Mouse (Mus musculus) R1 (cell line): ENCODE measurements around the gene Asnsd1.
A peak's percentile ranks its signal among the peaks of the same experiment; 100 is the strongest.
"Not testable (repeated sequence)": the region's sequence is repeated elsewhere in the genome, so short reads cannot be mapped to it uniquely, and the experiment has no call there.

Experiments used
- DNase-seq: peaks from one replicate; pipeline ENCODE4 v3.0.0-alpha.2; 2018; ENCODE audit warnings: low read depth, low spot score

The Asnsd1 gene

GRCm38 (mm10) chr1:53352327-53353261 lies at the start of gene Asnsd1, which contains the start of the genes Asdurf and Gm28551:
TSS of gene Asnsd1 (minus strand) at chr1:53352752.
TSS of gene Asdurf (minus strand) at chr1:53352619.
TSS of gene Gm28551 (minus strand) at chr1:53352667.
- DNase-seq: peak; percentile 97

- DNase-seq: peak; percentile 71
Observed at GRCm38 (mm10) chr1:53393936-53394760, 41.6 kb upstream of the Asnsd1 start.

GRCm38 (mm10) chr1:53388762-53389161 lies 36.2 kb upstream of the Asnsd1 start:
- DNase-seq: no peak

- no peak for DNase-seq
Observed at GRCm38 (mm10) chr1:53384085-53384688, 31.6 kb upstream of the Asnsd1 start.

GRCm38 (mm10) chr1:53377731-53378130 lies 25.2 kb upstream of the Asnsd1 start:
- DNase-seq: no peak

GRCm38 (mm10) chr1:53375965-53376364 lies 23.4 kb upstream of the Asnsd1 start:
- not testable (repeated sequence) for DNase-seq

- no peak for DNase-seq
Observed at GRCm38 (mm10) chr1:53358988-53359387, 6.4 kb upstream of the Asnsd1 start.

- no peak for DNase-seq
Observed at GRCm38 (mm10) chr1:53341071-53341470, 11.5 kb downstream of the Asnsd1 start.

GRCm38 (mm10) chr1:53337403-53337802 lies 15.1 kb downstream of the Asnsd1 start:
- not testable (repeated sequence) for DNase-seq

- DNase-seq: no peak
Observed at GRCm38 (mm10) chr1:53335465-53335864, 17.1 kb downstream of the Asnsd1 start.

- not testable (repeated sequence) for DNase-seq
Observed at GRCm38 (mm10) chr1:53333527-53333926, 19.0 kb downstream of the Asnsd1 start.

GRCm38 (mm10) chr1:53324827-53325494 lies 27.6 kb downstream of the Asnsd1 start:
- DNase-seq: no peak

- DNase-seq: no peak
Observed at GRCm38 (mm10) chr1:53324277-53324676, 28.3 kb downstream of the Asnsd1 start.

- DNase-seq: peak; percentile 41
Observed at GRCm38 (mm10) chr1:53323254-53323653, 29.3 kb downstream of the Asnsd1 start.

- DNase-seq: no peak
Observed at GRCm38 (mm10) chr1:53321662-53322344, 30.7 kb downstream of the Asnsd1 start.

- peak; percentile 85 for DNase-seq
Observed at GRCm38 (mm10) chr1:53312989-53313967, 39.3 kb downstream of the Asnsd1 start, which contains the start of gene Osgepl1. TSS of gene Osgepl1 (plus strand) at chr1:53313624.

- DNase-seq: no peak
Observed at GRCm38 (mm10) chr1:53300506-53300905, 52.0 kb downstream of the Asnsd1 start.

GRCm38 (mm10) chr1:53296581-53297383 lies 55.8 kb downstream of the Asnsd1 start, which contains the start of the genes Pms1, Ormdl1 and Gm28778:
TSS of gene Pms1 (minus strand) at chr1:53297018.
TSS of gene Ormdl1 (plus strand) at chr1:53297095.
TSS of gene Gm28778 (plus strand) at chr1:53297111.
- peak; percentile 95 for DNase-seq
